ENCODE assay signal across 13 mouse cellular contexts in genomic region chr7:78390019-78390418, GRCm38 (mm10).
DNase-seq lines count a peak whose midpoint lies in the region; ATAC-seq and TF ChIP-seq lines count a peak whose summit lies in the region.
"Had no signal": no experiment of that assay in that cellular context is flagged by ENCODE, and none has a peak within 500 bp of the region (broad histone marks: within the 10 kb centered on the region; RNA-seq: fewer than 3 reads in every experiment).

No protein-coding gene starts in this region.

- no peak for TF ChIP-seq EP300 in lung, postnatal 0 days (IDR thresholded peaks at IDR 0.05)

- 76% methylated on average over 3 of the region's 3 CpGs for whole genome bisulfite sequencing in lung, postnatal 0 days

- H3K4me3 ChIP-seq in lung, postnatal 0 days (ENCODE audit: low read depth, low read length) = no peak overlapping the region
- H3K4me3 ChIP-seq: limb, embryonic 15.5 days; megakaryocyte, embryonic 14.5 days had no signal

- DNase-seq in lung, postnatal 36 days = peak; percentile 33
- DNase-seq in lung, postnatal 0 days (ENCODE audit: low spot score) = no peak
- DNase-seq in cerebellum, adult 18-20 months = peak; percentile 86 to 90
- peak; percentile 86 to 87 for DNase-seq in cerebellum, postnatal 36 days
- peak; percentile 67 to 77 for DNase-seq in layer of hippocampus, postnatal 36 days
- no peak for DNase-seq in testis, postnatal 10 days (ENCODE audit: low spot score)
- DNase-seq: heart, postnatal 14 days; kidney, adult 9 months; right cerebral cortex, postnatal 25 days had no signal

- H3K9ac ChIP-seq in lung, postnatal 0 days (replicated peaks; ENCODE audit: low read depth) = no peak overlapping the region
- H3K9ac ChIP-seq: limb, embryonic 15.5 days had no signal

- TF ChIP-seq CTCF in lung, postnatal 0 days (IDR thresholded peaks at IDR 0.05) = no peak

- H3K27me3 ChIP-seq in lung, postnatal 0 days (replicated peaks; ENCODE audit: insufficient read depth, low read length) = no peaks in the 10 kb centered on the region
- H3K27me3 ChIP-seq: limb, embryonic 15.5 days; megakaryocyte, embryonic 14.5 days had no signal

- no peak for ATAC-seq in lung, postnatal 0 days
- ATAC-seq in erythroblast, adult 5-6 weeks (replicated peaks; ENCODE audit: low FRiP score, poor library complexity, severe bottlenecking) = no peak
- ATAC-seq: activated CD4-positive, CD25-positive, alpha-beta regulatory T cell, adult 4 months had no signal

- no peaks in the 10 kb centered on the region for H3K36me3 ChIP-seq in lung, postnatal 0 days (ENCODE audit: insufficient read depth, low read length)
- H3K36me3 ChIP-seq: limb, embryonic 15.5 days had no signal

- no peaks in the 10 kb centered on the region for H3K9me3 ChIP-seq in lung, postnatal 0 days (ENCODE audit: low read length)
- H3K9me3 ChIP-seq: limb, embryonic 15.5 days had no signal

- no peaks in the 10 kb centered on the region for H3K4me1 ChIP-seq in lung, postnatal 0 days (ENCODE audit: insufficient read depth, low read depth, low read length)
- H3K4me1 ChIP-seq: limb, embryonic 15.5 days; megakaryocyte, embryonic 14.5 days had no signal

- H3K4me2 ChIP-seq in lung, postnatal 0 days (replicated peaks; ENCODE audit: low read depth, low read length) = no peak overlapping the region
- H3K4me2 ChIP-seq: limb, embryonic 15.5 days had no signal

- H3K27ac ChIP-seq in lung, postnatal 0 days (ENCODE audit: low read length) = no peak overlapping the region
- H3K27ac ChIP-seq: limb, embryonic 15.5 days had no signal

Comparison
In these comparisons a context has a peak if more than half of its experiments do, and no peak if none do; other contexts are left out.
1. DNase-seq: peak in lung, postnatal 36 days (single experiment), cerebellum, adult 18-20 months (2 of 2), cerebellum, postnatal 36 days (2 of 2) and layer of hippocampus, postnatal 36 days (2 of 2); none in lung, postnatal 0 days (single experiment) and testis, postnatal 10 days (single experiment).